Mouse (Mus musculus) urinary bladder, postnatal 4 days (tissue): Measurements from ENCODE around the gene Mgme1.

Source experiments
- DNase-seq, 2 experiments: peaks; one replicate each; pipeline ENCODE4 v3.0.0; 2021 to 2022; ENCODE audit warnings: low spot score in 2 of 2

Mgme1 gene

GRCm38 (mm10) chr2:144305721-144306294 lies 35.3 kb downstream of the Mgme1 start:
- DNase-seq, result no peak

- no peak for DNase-seq
Observed at GRCm38 (mm10) chr2:144308561-144308960, 38.1 kb downstream of the Mgme1 start.

GRCm38 (mm10) chr2:144310273-144310672 lies 39.8 kb downstream of the Mgme1 start:
- no peak for DNase-seq

- DNase-seq, result no peak
Observed at GRCm38 (mm10) chr2:144311372-144311771, 40.9 kb downstream of the Mgme1 start.

GRCm38 (mm10) chr2:144324218-144324617 lies 53.8 kb downstream of the Mgme1 start:
- DNase-seq, result no peak

GRCm38 (mm10) chr2:144329451-144329850 lies 59.0 kb downstream of the Mgme1 start:
- no peak for DNase-seq

- DNase-seq, result no peak
Observed at GRCm38 (mm10) chr2:144329937-144330336, 59.5 kb downstream of the Mgme1 start.

- no peak for DNase-seq
Observed at GRCm38 (mm10) chr2:144330352-144330959, 60.0 kb downstream of the Mgme1 start.
